Mouse (Mus musculus) liver, embryonic 16.5 days (tissue): ENCODE results near the gene Rmnd5a. TPM values are rescaled to one million over a fixed set of nuclear protein-coding genes. Genes with fewer than 3 reads are reported as not detected.
"Not testable (repeated sequence)": the region's sequence is repeated elsewhere in the genome, so short reads cannot be mapped to it uniquely, and the experiment has no call there.

Source experiments
- ATAC-seq: fragments of 200-750 bp; cut with Nextera tagmentation; 2 replicates; pipeline ENCODE4 v1.8.0; 2017; ENCODE audit warnings: low read depth, mild to moderate bottlenecking, moderate number of reproducible peaks, moderate library complexity
- H3K27ac ChIP-seq: fragments of 300-500 bp; sonication (generic); 2 replicates; pipeline ENCODE4 v1.5.1; 2014; ENCODE audit warnings: mild to moderate bottlenecking, low read length
- H3K27me3 ChIP-seq: fragments of 300-500 bp; sonication (generic); 2 replicates; pipeline ENCODE4 v1.6.1; 2014; ENCODE audit warnings: low read depth, low read length, mixed read lengths; ENCODE audit not compliant: control insufficient read depth, insufficient read depth
- H3K36me3 ChIP-seq: fragments of 300-500 bp; sonication (generic); 2 replicates; pipeline ENCODE4 v1.6.1; 2014; ENCODE audit warnings: mild to moderate bottlenecking; ENCODE audit not compliant: control insufficient read depth, insufficient read depth
- H3K4me1 ChIP-seq: fragments of 300-500 bp; sonication (generic); 2 replicates; pipeline ENCODE4 v1.6.1; 2014; ENCODE audit warnings: low read depth, low read length, mixed read lengths; ENCODE audit not compliant: control insufficient read depth
- H3K4me2 ChIP-seq: fragments of 300-500 bp; sonication (generic); 2 replicates; pipeline ENCODE4 v1.6.1; 2014; ENCODE audit warnings: low read depth, low read length, mixed read lengths
- H3K4me3 ChIP-seq: fragments of 300-500 bp; sonication (generic); 2 replicates; pipeline ENCODE4 v1.5.1; 2014; ENCODE audit warnings: low read depth, mild to moderate bottlenecking, low read length
- H3K9ac ChIP-seq: fragments of 300-500 bp; sonication (generic); 2 replicates; pipeline ENCODE4 v1.6.1; 2014; ENCODE audit warnings: low read depth, low read length
- H3K9me3 ChIP-seq: fragments of 300-500 bp; sonication (generic); replicated peaks from 2 replicates; pipeline ENCODE4 v1.6.1; 2016; ENCODE audit warnings: low read length; ENCODE audit not compliant: control insufficient read depth
- WGBS: fragments of 180-500 bp; shearing (Covaris S2); extraction: QIAGEN DNeasy Blood & Tissue Kit; methylation state at CpG from one replicate; pipeline ENCODE4 v1.1.7; 2014; ENCODE audit not compliant: insufficient replicate concordance; 5-methylcytosine and 5-hydroxymethylcytosine counted together
- polyA plus RNA-seq: library from polyadenylated mRNA; unstranded; fragments of >200 nt; fragmentation: Nextera tagmentation; extraction: Ambion mirVana; gene quantifications from 2 replicates; pipeline ENCODE4 v1.2.1, GENCODE M21; 2015

The Rmnd5a gene
- polyA plus RNA-seq = 5.2 and 5.9 TPM in 2 replicates

- no peaks in the 10 kb centered on the region for H3K36me3 ChIP-seq
- ATAC-seq = peak; percentile 93
- H3K4me1 ChIP-seq = peaks cover 25% of the 10 kb centered on the region
- H3K9me3 ChIP-seq = no peaks in the 10 kb centered on the region
- H3K27me3 ChIP-seq = no peaks in the 10 kb centered on the region
- peak within 1 kb of the TSS; percentile 98 for H3K9ac ChIP-seq
- peak within 1 kb of the TSS; percentile 97 for H3K4me3 ChIP-seq
- under 1% methylated on average over 75 of the region's 75 CpGs for WGBS
- peak within 1 kb of the TSS; percentile 95 for H3K27ac ChIP-seq
- H3K4me2 ChIP-seq = peak within 1 kb of the TSS; percentile 97
These were observed at the start of gene Rmnd5a for GRCm38 (mm10) chr6:71440492-71441250. Rmnd5a (minus strand) TSS chr6:71440637.

DNA sequence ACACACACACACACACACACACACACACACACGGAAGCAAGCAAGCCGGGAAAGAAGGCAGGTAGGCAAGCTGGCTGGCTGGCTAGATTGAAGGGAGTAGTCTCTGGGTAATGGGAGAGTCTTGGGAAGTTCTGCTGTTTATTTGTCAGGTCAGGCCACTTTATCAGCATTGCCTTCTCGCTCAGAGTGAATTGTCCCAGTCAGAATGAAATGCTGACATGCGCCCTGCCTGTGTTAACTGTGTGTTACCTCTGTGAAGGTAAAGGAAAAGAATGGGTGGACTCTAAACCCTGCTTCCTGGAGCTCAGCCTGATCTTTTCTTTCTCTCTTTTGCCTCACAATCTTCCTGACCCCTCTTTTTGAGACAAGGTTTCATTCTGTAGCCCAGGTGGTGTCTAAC is 47.5 kb upstream of the Rmnd5a start:
- Histone ChIP-seq H3K9me3 (no peaks in the 10 kb centered on the region), H3K4me1 (no peaks in the 10 kb centered on the region; the same call in 1 of the 2 replicates), H3K27me3 (no peaks in the 10 kb centered on the region), H3K4me2 (no peak overlapping the region), H3K4me3 (no peak overlapping the region), H3K9ac (no peak overlapping the region), H3K27ac (peak overlapping the region; percentile 65; the same call in 1 of the 2 replicates), H3K36me3 (no peaks in the 10 kb centered on the region)
- peak; percentile 61; the same call in 1 of the 2 replicates for ATAC-seq
- WGBS = 39% methylated on average over 3 of the region's 4 CpGs

GRCm38 (mm10) chr6:71486867-71487266 is 46.4 kb upstream of the Rmnd5a start:
- Histone ChIP-seq H3K4me3 (no peak overlapping the region), H3K4me1 (no peaks in the 10 kb centered on the region; the same call in 1 of the 2 replicates), H3K36me3 (no peaks in the 10 kb centered on the region), H3K9ac (no peak overlapping the region), H3K4me2 (no peak overlapping the region), H3K9me3 (no peaks in the 10 kb centered on the region), H3K27me3 (no peaks in the 10 kb centered on the region), H3K27ac (no peak overlapping the region)
- no peak for ATAC-seq
- 46% methylated on average over 1 of the region's 1 CpGs for WGBS

DNA sequence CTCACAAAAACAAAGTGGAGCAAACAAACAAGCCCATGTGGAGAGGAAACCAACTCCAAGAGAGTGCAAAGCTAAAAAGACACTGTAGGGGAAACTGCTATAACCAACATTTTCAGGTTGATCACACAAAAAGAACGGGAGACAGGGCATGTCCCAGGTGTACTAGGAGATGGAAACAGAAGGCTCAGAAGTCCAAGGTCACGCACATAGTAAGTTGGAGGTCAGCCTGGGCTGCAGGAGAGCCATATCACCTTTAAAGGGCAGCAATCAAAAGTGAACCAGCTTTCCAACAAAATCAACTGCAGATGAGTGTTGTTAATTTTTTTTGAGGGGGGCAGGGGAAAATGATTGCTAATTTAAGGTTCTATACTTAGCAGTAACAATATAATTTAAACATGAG is 45.8 kb upstream of the Rmnd5a start:
- no peak overlapping the region for H3K9ac ChIP-seq
- no peak overlapping the region for H3K4me3 ChIP-seq
- no peak for ATAC-seq
- peak overlapping the region; percentile 29; the same call in 1 of the 2 replicates for H3K27ac ChIP-seq
- H3K9me3 ChIP-seq = no peaks in the 10 kb centered on the region
- 43% methylated on average over 2 of the region's 2 CpGs for WGBS
- H3K4me1 ChIP-seq = no peaks in the 10 kb centered on the region; the same call in 1 of the 2 replicates
- no peaks in the 10 kb centered on the region for H3K36me3 ChIP-seq
- H3K27me3 ChIP-seq = no peaks in the 10 kb centered on the region
- H3K4me2 ChIP-seq = no peak overlapping the region

- no peak overlapping the region for H3K4me3 ChIP-seq
- H3K27ac ChIP-seq = no peak overlapping the region
- no peak for ATAC-seq
- H3K9me3 ChIP-seq = no peaks in the 10 kb centered on the region
- no peaks in the 10 kb centered on the region for H3K27me3 ChIP-seq
- H3K36me3 ChIP-seq = no peaks in the 10 kb centered on the region
- H3K4me1 ChIP-seq = no peaks in the 10 kb centered on the region; the same call in 1 of the 2 replicates
- no peak overlapping the region for H3K9ac ChIP-seq
- no peak overlapping the region for H3K4me2 ChIP-seq
- WGBS = 63% methylated on average over 5 of the region's 5 CpGs
These were observed 44.8 kb upstream of the Rmnd5a start for GRCm38 (mm10) chr6:71485246-71485645.

- Histone ChIP-seq H3K9me3 (no peaks in the 10 kb centered on the region), H3K4me3 (no peak overlapping the region), H3K4me1 (no peaks in the 10 kb centered on the region), H3K9ac (no peak overlapping the region), H3K27ac (no peak overlapping the region), H3K4me2 (no peak overlapping the region), H3K27me3 (no peaks in the 10 kb centered on the region), H3K36me3 (no peaks in the 10 kb centered on the region)
- 61% methylated on average over 7 of the region's 7 CpGs for WGBS
- no peak for ATAC-seq
These were observed 40.7 kb upstream of the Rmnd5a start for GRCm38 (mm10) chr6:71481136-71481535.

DNA sequence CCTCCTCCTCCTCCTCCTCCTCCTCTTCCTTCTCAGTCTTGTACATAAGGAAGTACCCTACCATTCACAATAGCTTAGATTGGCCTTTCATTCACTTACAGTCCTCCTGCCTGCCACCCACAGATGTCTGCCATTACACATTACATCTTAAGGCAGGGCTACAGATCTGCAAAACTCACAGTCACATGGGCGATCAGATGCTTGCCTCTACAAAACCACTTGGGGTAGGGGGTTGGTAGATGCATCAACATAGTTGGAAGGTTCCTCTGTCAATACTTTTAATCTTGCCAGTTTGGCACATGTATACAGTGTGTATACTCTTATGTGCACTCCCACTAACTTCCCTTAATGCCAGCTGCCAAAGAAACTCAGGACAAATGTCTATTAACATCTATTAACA is 39.7 kb upstream of the Rmnd5a start:
- no peak overlapping the region for H3K27ac ChIP-seq
- H3K9ac ChIP-seq = no peak overlapping the region
- H3K4me2 ChIP-seq = no peak overlapping the region
- WGBS = 72% methylated on average over 1 of the region's 1 CpGs
- no peaks in the 10 kb centered on the region for H3K4me1 ChIP-seq
- H3K4me3 ChIP-seq = no peak overlapping the region
- no peaks in the 10 kb centered on the region for H3K36me3 ChIP-seq
- H3K27me3 ChIP-seq = no peaks in the 10 kb centered on the region
- ATAC-seq = no peak
- H3K9me3 ChIP-seq = no peaks in the 10 kb centered on the region

DNA sequence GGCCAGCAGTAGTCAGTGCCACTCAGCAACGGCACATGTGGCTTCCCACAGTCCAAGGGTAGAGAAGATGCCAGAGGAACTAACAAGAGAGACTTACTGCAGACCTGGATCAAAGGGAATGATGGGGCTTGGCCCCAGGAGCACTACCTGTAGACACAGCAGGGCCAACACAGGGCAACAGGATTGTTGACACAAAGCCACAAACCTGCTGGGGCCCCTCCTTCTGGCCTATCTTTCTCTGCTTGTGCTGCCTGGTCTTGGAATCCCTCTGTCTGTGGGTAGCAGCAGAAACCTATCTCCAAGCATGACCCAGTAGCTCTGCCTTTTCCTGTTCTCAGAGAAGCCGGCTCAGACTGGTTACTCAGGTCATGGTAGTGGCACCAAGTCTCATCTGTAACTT is 39.2 kb upstream of the Rmnd5a start:
- peak; percentile 75 for ATAC-seq
- H3K4me1 ChIP-seq, H3K27me3 ChIP-seq, H3K36me3 ChIP-seq, H3K4me2 ChIP-seq, H3K9ac ChIP-seq, H3K4me3 ChIP-seq, H3K9me3 ChIP-seq, H3K27ac ChIP-seq: not testable (repeated sequence)
- WGBS = 65% methylated on average over 2 of the region's 2 CpGs

- 85% methylated on average over 10 of the region's 10 CpGs for WGBS
- H3K9ac ChIP-seq = not testable (repeated sequence)
- peak; percentile 38 for ATAC-seq
These were observed 38.6 kb upstream of the Rmnd5a start for GRCm38 (mm10) chr6:71478816-71479568.

More at GRCm38 (mm10) chr6:71478816-71479568, 38.6 kb upstream of the Rmnd5a start:
- not testable (repeated sequence) for H3K4me1 ChIP-seq, H3K27ac ChIP-seq, H3K4me2 ChIP-seq, H3K4me3 ChIP-seq, H3K27me3 ChIP-seq, H3K9me3 ChIP-seq, H3K36me3 ChIP-seq
